Mouse (Mus musculus): ENCODE data around the gene Rasgef1a. TPM values are rescaled to one million over a fixed set of nuclear protein-coding genes. Genes with fewer than 3 reads are reported as not detected.

Gene Rasgef1a
- 0.57 and 1.5 TPM in 2 replicates for polyA plus RNA-seq (2015; fragmentation: Nextera tagmentation; extraction: Ambion mirVana)

DNA sequence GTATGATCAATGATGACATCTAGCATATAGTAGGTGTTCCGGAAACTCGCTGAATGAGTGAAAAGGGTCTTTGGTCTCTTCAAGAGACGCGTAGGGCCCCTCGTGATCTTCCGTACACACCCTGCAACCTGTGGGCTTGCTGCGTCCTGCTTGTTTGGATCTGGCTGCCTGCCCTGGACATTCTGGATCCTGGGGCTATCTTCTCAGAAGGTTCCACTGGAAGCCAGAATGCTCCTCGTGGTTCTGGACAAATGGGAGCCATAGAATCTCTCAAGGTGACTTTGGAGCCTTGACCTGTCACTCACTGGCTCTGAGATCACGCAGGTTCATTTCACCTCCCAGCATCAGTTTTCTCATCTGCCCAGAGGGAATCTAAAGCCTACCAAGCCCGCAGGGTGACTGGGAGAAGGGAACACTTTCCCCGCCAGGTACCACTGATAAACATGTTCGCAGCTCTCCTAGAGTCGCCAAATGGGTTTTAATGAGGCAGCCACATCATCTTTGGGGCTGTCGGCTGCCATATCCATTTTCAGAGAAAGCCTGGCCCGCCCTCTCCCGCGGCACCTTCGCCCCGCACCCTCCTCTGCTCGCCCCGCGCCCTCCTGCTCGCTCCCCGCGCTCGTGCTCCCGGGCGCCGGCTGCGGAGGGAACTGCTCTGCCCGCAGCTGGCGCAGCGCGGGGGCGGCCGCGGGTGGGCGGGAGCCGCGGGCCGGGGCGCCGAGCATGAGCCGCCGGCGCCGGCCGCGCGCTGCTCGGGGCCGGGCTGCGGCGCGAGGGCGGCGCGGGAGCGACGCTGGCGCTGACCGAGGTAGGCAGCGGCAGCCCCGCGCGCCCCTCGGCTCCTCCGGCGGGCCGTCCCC lies at the start of gene Rasgef1a:
Rasgef1a (plus strand) TSS at position 683 of the 860 bp plus-strand sequence.
- Histone ChIP-seq H3K27ac (no peak within 1 kb of the TSS), H3K4me3 (peak within 1 kb of the TSS; percentile 48), H3K9me3 (replicated peaks) (no peaks in the 10 kb centered on the region), H3K4me2 (peak within 1 kb of the TSS; percentile 79), H3K36me3 (ENCODE audit: poor library complexity, severe bottlenecking) (no peaks in the 10 kb centered on the region), H3K9ac (peak within 1 kb of the TSS; percentile 66), H3K4me1 (peaks cover 16% of the 10 kb centered on the region), H3K27me3 (peaks cover 43% of the 10 kb centered on the region)
- 18% methylated on average over 37 of the region's 70 CpGs for WGBS
- peak; percentile 52 for ATAC-seq

DNA sequence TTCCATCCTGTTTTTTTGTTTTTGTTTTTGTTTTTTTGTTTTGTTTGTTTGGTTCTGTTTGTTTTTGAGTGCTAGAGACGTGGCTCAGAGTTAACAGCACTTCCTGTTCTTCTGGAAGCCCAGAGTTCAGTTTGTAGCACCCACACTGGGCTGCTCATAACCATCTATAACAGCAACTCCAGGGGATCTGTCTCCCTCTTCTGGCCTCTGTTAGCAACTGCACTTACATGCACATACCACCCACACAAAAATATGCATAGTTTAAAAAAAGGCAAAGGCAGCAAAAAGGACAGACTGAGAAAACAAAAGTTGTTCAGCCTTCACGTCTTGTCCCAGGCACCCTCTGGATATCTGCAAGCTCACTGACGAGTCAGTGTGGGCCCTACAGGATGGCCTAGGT lies 48.0 kb upstream of the Rasgef1a start:
- no peak for ATAC-seq

DNA sequence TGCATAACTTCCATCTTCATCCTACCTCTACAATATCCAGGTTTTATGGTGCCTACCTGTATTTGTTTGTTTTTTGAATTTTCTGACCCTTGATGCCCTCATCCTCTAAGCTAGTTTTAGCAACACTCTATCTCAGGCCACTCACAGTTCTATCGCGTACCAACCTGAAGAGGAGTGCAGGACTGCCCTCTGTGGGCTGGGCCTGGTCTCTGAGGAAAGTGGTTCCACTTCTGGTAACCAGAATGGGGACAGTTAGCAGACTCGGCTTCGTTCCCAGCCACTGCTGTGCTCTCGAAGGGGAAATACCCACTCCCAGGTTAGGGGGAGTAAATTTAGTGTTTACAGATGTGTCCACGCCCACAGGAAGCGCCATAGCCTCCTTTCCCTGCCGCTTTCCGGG lies 44.5 kb upstream of the Rasgef1a start:
- no peak overlapping the region for H3K27ac ChIP-seq
- no peak overlapping the region for H3K9ac ChIP-seq
- no peaks in the 10 kb centered on the region for H3K4me1 ChIP-seq
- H3K36me3 ChIP-seq (ENCODE audit: poor library complexity, severe bottlenecking): no peaks in the 10 kb centered on the region
- H3K4me2 ChIP-seq: no peak overlapping the region
- H3K4me3 ChIP-seq: no peak overlapping the region
- no peak for ATAC-seq
- no peaks in the 10 kb centered on the region for H3K9me3 ChIP-seq (replicated peaks)
- no peaks in the 10 kb centered on the region for H3K27me3 ChIP-seq
- 68% methylated on average over 9 of the region's 9 CpGs for WGBS

More for the DNA sequence above, 48.0 kb upstream of the Rasgef1a start:
- Histone ChIP-seq H3K9ac (no peak overlapping the region), H3K4me2 (no peak overlapping the region), H3K9me3 (replicated peaks) (no peaks in the 10 kb centered on the region), H3K27me3 (no peaks in the 10 kb centered on the region), H3K4me3 (no peak overlapping the region), H3K36me3 (ENCODE audit: poor library complexity, severe bottlenecking) (no peaks in the 10 kb centered on the region), H3K4me1 (no peaks in the 10 kb centered on the region), H3K27ac (no peak overlapping the region)
- 81% methylated on average over 3 of the region's 3 CpGs for WGBS

DNA sequence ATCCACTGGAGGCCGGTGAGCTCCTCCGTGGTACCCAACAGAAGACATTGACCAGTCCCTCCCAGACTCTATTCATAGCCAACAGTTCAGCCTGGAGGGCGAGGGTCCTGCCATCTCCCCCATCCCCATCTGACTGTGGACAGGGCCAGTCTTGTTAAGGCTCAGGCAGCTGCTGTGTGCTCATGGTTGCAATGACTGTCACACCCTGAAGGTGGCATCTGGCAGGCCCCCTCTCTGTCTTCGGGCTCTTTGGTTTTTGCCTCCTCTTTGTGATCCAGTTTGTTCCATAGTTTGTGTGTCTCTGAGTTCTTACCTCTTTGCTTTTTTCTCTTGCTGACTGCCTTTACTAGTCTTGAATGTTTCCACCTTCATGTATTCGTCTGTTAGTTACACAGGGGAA lies 24.1 kb upstream of the Rasgef1a start:
- H3K4me2 ChIP-seq: no peak overlapping the region
- H3K4me3 ChIP-seq: no peak overlapping the region
- H3K4me1 ChIP-seq: no peaks in the 10 kb centered on the region
- no peak overlapping the region for H3K27ac ChIP-seq
- H3K27me3 ChIP-seq: no peaks in the 10 kb centered on the region
- ATAC-seq: no peak
- 58% methylated on average over 5 of the region's 5 CpGs for WGBS
- no peaks in the 10 kb centered on the region for H3K36me3 ChIP-seq (ENCODE audit: poor library complexity, severe bottlenecking)
- no peaks in the 10 kb centered on the region for H3K9me3 ChIP-seq (replicated peaks)
- H3K9ac ChIP-seq: no peak overlapping the region

DNA sequence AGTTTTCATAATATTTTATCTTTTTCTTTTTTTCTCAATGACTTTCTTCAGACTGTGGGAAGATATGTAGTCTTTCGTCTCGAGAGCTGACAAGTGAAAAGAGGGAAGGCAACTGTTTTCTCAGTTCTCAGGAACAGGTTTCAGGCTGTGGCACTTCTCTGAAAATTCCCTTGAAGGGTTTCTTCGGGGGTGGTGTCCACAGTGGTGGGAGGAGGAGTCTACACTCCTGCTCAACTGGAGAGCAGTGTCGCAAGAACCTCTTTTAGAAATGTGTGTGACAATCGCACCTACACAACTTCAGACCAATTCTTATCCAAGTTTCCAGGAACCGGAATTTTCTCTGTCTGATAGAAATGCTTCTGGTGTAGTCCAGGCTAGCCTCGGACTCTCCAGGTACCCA lies 22.0 kb upstream of the Rasgef1a start:
- no peak overlapping the region for H3K9ac ChIP-seq
- no peak overlapping the region for H3K4me2 ChIP-seq
- no peaks in the 10 kb centered on the region for H3K36me3 ChIP-seq (ENCODE audit: poor library complexity, severe bottlenecking)
- H3K4me1 ChIP-seq: no peaks in the 10 kb centered on the region
- H3K27me3 ChIP-seq: no peaks in the 10 kb centered on the region
- WGBS: 92% methylated on average over 7 of the region's 7 CpGs
- H3K27ac ChIP-seq: no peak overlapping the region
- no peaks in the 10 kb centered on the region for H3K9me3 ChIP-seq (replicated peaks)
- no peak for ATAC-seq
- no peak overlapping the region for H3K4me3 ChIP-seq

DNA sequence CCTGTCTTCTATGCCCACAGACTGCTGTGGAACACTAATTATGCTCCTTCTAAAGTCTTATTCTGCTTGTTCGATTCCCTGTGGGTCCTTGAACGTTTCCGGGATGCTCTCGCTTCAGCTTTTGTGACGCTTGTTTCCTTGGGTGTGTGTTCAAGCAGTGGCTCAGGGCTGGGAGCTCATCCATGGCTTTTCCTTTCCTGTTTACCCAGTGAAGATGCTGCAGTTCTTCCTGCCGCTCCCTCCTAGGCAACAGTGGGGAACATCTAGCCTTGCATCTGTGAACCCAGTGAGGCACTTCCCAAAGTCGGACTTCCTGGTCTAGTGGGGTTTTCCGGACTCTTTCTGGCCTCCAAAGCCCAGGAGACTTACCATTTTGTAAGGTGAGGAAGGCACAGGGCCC lies 20.6 kb upstream of the Rasgef1a start:
- Histone ChIP-seq H3K4me1 (no peaks in the 10 kb centered on the region), H3K9ac (no peak overlapping the region), H3K27ac (no peak overlapping the region), H3K4me3 (no peak overlapping the region), H3K9me3 (replicated peaks) (no peaks in the 10 kb centered on the region), H3K4me2 (no peak overlapping the region), H3K27me3 (no peaks in the 10 kb centered on the region), H3K36me3 (ENCODE audit: poor library complexity, severe bottlenecking) (no peaks in the 10 kb centered on the region)
- WGBS: 87% methylated on average over 8 of the region's 8 CpGs
- ATAC-seq: no peak

DNA sequence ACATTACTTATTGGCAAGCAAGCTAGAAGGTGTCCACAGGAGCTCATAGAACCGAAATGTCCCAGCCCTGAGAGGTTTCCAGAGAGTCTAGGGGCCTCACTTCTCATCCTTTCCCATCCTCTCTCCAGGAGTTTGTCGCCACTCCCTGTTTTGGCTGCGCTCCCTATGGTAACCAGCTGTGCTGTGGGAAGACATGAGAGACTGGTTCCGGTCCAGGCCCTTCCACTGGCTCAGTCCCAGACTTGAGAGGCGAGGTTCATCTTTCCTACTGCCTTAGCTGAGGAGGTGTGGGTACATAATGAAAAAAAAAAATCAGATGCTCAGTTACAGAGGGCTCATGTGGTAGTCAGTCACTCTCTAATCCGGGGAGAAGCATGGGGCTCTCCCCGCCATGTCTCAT lies 19.9 kb upstream of the Rasgef1a start:
- 87% methylated on average over 7 of the region's 7 CpGs for WGBS
- no peak overlapping the region for H3K27ac ChIP-seq
- no peak overlapping the region for H3K4me2 ChIP-seq
- no peak for ATAC-seq
- H3K4me1 ChIP-seq: no peaks in the 10 kb centered on the region
- H3K4me3 ChIP-seq: no peak overlapping the region
- no peaks in the 10 kb centered on the region for H3K9me3 ChIP-seq (replicated peaks)
- H3K27me3 ChIP-seq: no peaks in the 10 kb centered on the region
- no peak overlapping the region for H3K9ac ChIP-seq
- no peaks in the 10 kb centered on the region for H3K36me3 ChIP-seq (ENCODE audit: poor library complexity, severe bottlenecking)

DNA sequence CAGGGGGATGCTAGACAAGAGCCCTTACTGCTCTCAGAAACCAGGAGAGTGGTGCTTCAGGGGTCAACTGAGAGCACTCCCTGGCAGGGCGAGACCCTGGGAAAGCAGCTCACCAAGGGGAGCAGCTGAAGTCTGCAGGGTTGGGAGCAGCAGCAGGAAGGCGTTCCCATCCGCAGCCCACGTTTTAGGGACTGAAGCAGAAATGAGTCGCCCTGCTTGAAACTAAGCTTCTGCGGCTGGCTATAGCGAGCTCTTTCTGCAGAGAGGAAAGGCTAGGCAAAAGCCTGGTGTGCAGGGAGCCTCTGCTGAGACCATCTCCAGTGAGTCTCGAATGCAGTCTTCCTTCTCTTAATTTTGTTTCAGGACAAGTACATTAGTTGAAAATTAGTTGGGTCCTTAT lies 19.3 kb upstream of the Rasgef1a start:
- H3K4me2 ChIP-seq: no peak overlapping the region
- H3K27ac ChIP-seq: no peak overlapping the region
- no peaks in the 10 kb centered on the region for H3K4me1 ChIP-seq
- H3K4me3 ChIP-seq: no peak overlapping the region
- H3K27me3 ChIP-seq: no peaks in the 10 kb centered on the region
- no peak for ATAC-seq
- H3K9ac ChIP-seq: no peak overlapping the region
- no peaks in the 10 kb centered on the region for H3K9me3 ChIP-seq (replicated peaks)
- no peaks in the 10 kb centered on the region for H3K36me3 ChIP-seq (ENCODE audit: poor library complexity, severe bottlenecking)
- 63% methylated on average over 8 of the region's 8 CpGs for WGBS

DNA sequence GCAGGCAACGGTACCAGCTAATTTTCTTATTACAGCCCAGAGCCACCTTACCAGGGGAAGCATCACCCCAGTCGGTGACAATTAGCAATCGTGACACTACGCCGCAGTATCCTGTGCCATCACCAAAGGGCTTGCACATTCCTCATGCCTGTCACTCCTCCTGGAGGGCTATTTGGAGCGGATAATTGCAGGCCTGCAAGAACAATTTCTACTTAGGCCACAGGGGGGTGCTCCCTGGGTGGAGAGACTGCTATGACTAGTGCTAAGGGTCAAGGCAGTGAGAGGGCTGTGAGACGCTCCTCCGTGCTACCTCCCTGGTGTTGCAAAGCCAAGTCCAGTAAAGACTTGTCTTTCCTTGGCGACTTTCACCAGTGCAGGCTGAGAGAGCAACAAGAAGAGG lies 16.1 kb upstream of the Rasgef1a start:
- Histone ChIP-seq H3K27me3 (no peaks in the 10 kb centered on the region), H3K4me3 (no peak overlapping the region), H3K4me2 (no peak overlapping the region), H3K36me3 (ENCODE audit: poor library complexity, severe bottlenecking) (no peaks in the 10 kb centered on the region), H3K4me1 (no peaks in the 10 kb centered on the region), H3K27ac (no peak overlapping the region), H3K9me3 (replicated peaks) (no peaks in the 10 kb centered on the region), H3K9ac (no peak overlapping the region)
- WGBS: 58% methylated on average over 9 of the region's 9 CpGs
- ATAC-seq: no peak

DNA sequence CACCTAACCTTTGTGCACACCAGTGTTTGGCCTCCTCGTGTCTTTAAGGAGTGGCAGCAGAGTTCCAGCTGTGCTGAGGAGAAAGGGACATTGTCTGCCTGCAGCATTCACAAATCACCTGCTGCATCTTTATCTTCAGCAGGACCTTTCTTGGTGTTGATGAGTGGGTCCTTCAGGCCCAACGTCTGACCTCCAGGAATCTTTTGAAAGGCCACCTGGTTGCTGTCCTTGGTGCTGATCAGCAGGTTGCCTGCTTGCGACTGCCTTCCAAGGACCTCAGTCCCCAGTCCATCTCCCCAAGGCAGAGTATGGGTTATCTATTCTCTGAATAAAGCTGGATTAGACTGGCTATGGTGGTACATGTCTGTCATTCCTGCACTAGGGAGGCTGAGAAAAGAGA lies 10.0 kb upstream of the Rasgef1a start:
- H3K9ac ChIP-seq: no peak overlapping the region
- no peak overlapping the region for H3K27ac ChIP-seq
- H3K4me2 ChIP-seq: no peak overlapping the region
- H3K36me3 ChIP-seq (ENCODE audit: poor library complexity, severe bottlenecking): no peaks in the 10 kb centered on the region
- H3K4me1 ChIP-seq: no peaks in the 10 kb centered on the region
- no peaks in the 10 kb centered on the region for H3K27me3 ChIP-seq
- no peaks in the 10 kb centered on the region for H3K9me3 ChIP-seq (replicated peaks)
- no peak overlapping the region for H3K4me3 ChIP-seq
- WGBS: 9% methylated on average over 3 of the region's 3 CpGs
- no peak for ATAC-seq

DNA sequence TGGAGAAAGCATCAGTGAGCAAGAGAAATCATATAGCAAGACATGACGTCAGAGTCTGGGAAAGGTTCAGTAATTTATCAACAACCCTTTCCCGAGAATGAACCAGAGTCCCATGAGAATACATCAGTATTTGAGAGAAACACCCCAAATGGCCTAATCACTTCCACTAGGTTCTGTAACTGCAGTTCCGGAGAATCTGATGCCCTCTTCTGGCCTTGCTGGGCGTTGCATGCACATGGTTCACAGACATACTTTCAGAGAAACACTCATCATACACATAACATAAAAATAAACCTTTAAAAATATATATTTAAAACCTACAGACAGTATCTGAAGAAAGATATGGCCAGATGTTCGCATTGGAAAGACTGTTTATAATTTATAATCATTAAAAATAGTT lies 3.9 kb upstream of the Rasgef1a start:
- WGBS: 54% methylated on average over 5 of the region's 5 CpGs
- H3K9me3 ChIP-seq (replicated peaks): no peaks in the 10 kb centered on the region
- H3K27ac ChIP-seq: no peak overlapping the region

DNA sequence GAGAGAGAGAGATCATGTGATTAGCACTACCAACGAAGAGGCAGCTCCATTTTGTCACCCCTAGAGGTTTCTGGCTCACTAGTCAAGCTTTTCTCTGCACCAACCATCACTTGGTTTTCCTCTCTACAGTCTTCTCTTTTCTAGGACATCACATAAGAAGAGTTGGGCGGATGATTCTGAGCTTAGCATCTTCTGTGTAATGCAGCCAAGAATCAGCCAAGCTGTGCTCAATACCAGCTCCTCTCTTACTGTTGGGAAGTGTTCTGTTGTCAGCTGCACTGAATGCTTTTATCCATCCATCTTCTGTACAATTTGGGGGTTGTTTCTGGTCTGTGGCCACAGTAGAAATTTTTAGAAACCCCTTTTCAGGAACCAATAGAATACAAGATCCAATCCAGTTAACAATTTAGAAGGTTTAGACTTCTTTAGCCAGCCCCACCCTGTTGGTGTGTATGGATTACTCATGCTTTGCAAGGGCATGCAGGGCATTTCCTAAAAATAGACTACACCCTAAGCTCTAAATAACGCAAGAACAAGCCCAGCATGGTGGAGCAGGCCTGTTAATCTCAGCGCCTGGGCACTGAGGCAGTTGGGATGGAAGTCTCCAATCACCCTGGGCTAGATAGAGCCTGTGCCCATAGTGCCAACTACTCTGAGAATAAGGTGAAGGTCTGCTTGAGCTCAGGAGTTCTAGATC lies 3.2 kb upstream of the Rasgef1a start:
- Histone ChIP-seq H3K4me2 (no peak overlapping the region), H3K36me3 (ENCODE audit: poor library complexity, severe bottlenecking) (no peaks in the 10 kb centered on the region), H3K27ac (no peak overlapping the region), H3K9ac (no peak overlapping the region), H3K9me3 (replicated peaks) (no peaks in the 10 kb centered on the region), H3K4me1 (peaks cover 8% of the 10 kb centered on the region), H3K4me3 (no peak overlapping the region), H3K27me3 (peaks cover 33% of the 10 kb centered on the region)
- no peak for ATAC-seq
- WGBS: 85% methylated on average over 4 of the region's 4 CpGs

More for the DNA sequence above, 3.9 kb upstream of the Rasgef1a start:
- Histone ChIP-seq H3K27me3 (peaks cover 27% of the 10 kb centered on the region), H3K4me2 (no peak overlapping the region), H3K4me1 (peaks cover 8% of the 10 kb centered on the region), H3K9ac (no peak overlapping the region), H3K4me3 (no peak overlapping the region), H3K36me3 (ENCODE audit: poor library complexity, severe bottlenecking) (no peaks in the 10 kb centered on the region)
- no peak for ATAC-seq
